Mouse (Mus musculus) hindbrain, embryonic 16.5 days (tissue): ENCODE measurements around the gene Rassf6. TPM values are rescaled to one million over a fixed set of nuclear protein-coding genes. Genes with fewer than 3 reads are reported as not detected.
"Not testable (repeated sequence)": the region's sequence is repeated elsewhere in the genome, so short reads cannot be mapped to it uniquely, and the experiment has no call there.

Experiments used
- ATAC-seq: fragments of 200-750 bp; cut with Nextera tagmentation; 2 replicates; pipeline ENCODE4 v1.8.0; 2017; ENCODE audit warnings: moderate TSS enrichment, moderate library complexity
- H3K27ac ChIP-seq: fragments of 300-500 bp; sonication (generic); 2 replicates; pipeline ENCODE4 v1.5.1; 2014; ENCODE audit warnings: low read depth, mild to moderate bottlenecking, control low read depth, low read length, moderate library complexity
- H3K27me3 ChIP-seq: fragments of 300-500 bp; sonication (generic); replicated peaks from 2 replicates; pipeline ENCODE4 v1.6.1; 2014; ENCODE audit warnings: low read length; ENCODE audit not compliant: control insufficient read depth, insufficient read depth
- H3K36me3 ChIP-seq: fragments of 300-500 bp; sonication (generic); 2 replicates; pipeline ENCODE4 v1.6.1; 2014; ENCODE audit warnings: mild to moderate bottlenecking, low read length, moderate library complexity, mixed read lengths; ENCODE audit not compliant: control insufficient read depth, insufficient read depth
- H3K4me1 ChIP-seq: fragments of 300-500 bp; sonication (generic); 2 replicates; pipeline ENCODE4 v1.6.1; 2014; ENCODE audit warnings: low read depth, low read length; ENCODE audit not compliant: control insufficient read depth, insufficient read depth
- H3K4me2 ChIP-seq: fragments of 300-500 bp; sonication (generic); 2 replicates; pipeline ENCODE4 v1.6.1; 2014; ENCODE audit warnings: mild to moderate bottlenecking, low read length, control low read depth, moderate library complexity
- H3K4me3 ChIP-seq: fragments of 300-500 bp; sonication (generic); 2 replicates; pipeline ENCODE4 v1.5.1; 2014; ENCODE audit warnings: mild to moderate bottlenecking, low read length, control low read depth, moderate library complexity
- H3K9ac ChIP-seq: fragments of 300-500 bp; sonication (generic); 2 replicates; pipeline ENCODE4 v1.6.1; 2014; ENCODE audit warnings: low read depth, mild to moderate bottlenecking, control low read depth, low read length, moderate library complexity
- H3K9me3 ChIP-seq: fragments of 300-500 bp; sonication (generic); 2 replicates; pipeline ENCODE4 v1.6.1; 2014; ENCODE audit warnings: mild to moderate bottlenecking, low read length, moderate library complexity; ENCODE audit not compliant: control insufficient read depth
- WGBS: fragments of 180-500 bp; shearing (Covaris S2); extraction: QIAGEN DNeasy Blood & Tissue Kit; methylation state at CpG from one replicate; pipeline ENCODE4 v1.1.7; 2014; 5-methylcytosine and 5-hydroxymethylcytosine counted together
- polyA plus RNA-seq: library from polyadenylated mRNA; unstranded; fragments of >200 nt; fragmentation: Nextera tagmentation; extraction: Ambion mirVana; gene quantifications from 2 replicates; pipeline ENCODE4 v1.2.1, GENCODE M21; 2015

The Rassf6 gene
- polyA plus RNA-seq, 1 experiment from 2014 or later = 4.1 TPM

DNA sequence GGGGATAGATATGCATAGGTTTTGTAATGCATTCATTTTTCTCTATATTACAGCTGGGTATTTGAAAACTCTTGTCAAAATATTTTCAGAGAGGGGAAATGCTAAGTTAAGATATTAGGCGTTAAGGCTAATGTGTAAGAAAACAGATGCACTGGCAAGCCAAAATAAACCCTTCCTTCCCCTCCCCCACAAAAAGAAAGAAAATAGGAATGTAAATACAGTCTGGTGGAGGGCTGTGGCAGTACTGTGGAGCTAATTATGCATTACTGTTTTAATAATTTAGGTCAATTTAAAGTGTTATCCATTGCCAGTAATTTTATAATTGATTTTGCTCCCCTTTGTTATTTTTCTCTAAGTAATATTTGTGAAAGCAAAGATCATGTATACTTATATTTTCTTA lies 11.9 kb downstream of the Rassf6 start:
- Histone ChIP-seq H3K4me1 (no peaks in the 10 kb centered on the region), H3K4me2 (no peak overlapping the region), H3K36me3 (no peaks in the 10 kb centered on the region), H3K9ac (no peak overlapping the region), H3K4me3 (no peak overlapping the region), H3K27ac (no peak overlapping the region), H3K27me3 (no peaks in the 10 kb centered on the region), H3K9me3 (no peaks in the 10 kb centered on the region)
- no peak for ATAC-seq
- 82% methylated on average over 1 of the region's 1 CpGs for WGBS

- no peak overlapping the region for H3K27ac ChIP-seq
- H3K4me1 ChIP-seq = no peaks in the 10 kb centered on the region
- 76% methylated on average over 3 of the region's 3 CpGs for WGBS
- H3K9ac ChIP-seq = no peak overlapping the region
- 0 out of 2 replicates have a peak, but pooled peaks have one; percentile 48 for ATAC-seq
- no peaks in the 10 kb centered on the region for H3K36me3 ChIP-seq
- H3K27me3 ChIP-seq = no peaks in the 10 kb centered on the region
- no peak overlapping the region for H3K4me2 ChIP-seq
- no peaks in the 10 kb centered on the region for H3K9me3 ChIP-seq
- H3K4me3 ChIP-seq = no peak overlapping the region
Observed at GRCm38 (mm10) chr5:90628011-90628410, 12.4 kb downstream of the Rassf6 start.

DNA sequence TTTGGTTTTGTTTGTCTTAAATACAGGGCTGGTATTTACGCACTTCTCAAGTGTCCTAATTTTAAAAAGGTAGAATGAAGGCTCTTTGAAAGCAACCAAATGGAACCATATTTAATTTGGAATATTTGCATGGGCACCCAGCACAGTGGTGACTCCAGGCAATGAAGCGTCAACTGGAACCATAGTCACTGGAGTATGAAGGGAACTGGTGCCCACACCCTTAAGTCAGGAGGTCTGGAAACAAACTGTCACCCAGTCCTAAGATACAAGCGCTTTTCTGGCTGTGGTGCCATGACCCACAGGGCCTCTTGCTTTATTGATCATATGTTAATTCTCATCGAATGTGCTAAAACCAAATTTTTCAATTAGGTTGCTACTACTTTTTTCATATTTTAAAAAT lies 13.0 kb downstream of the Rassf6 start:
- H3K27ac ChIP-seq = no peak overlapping the region
- ATAC-seq = no peak
- no peak overlapping the region for H3K4me3 ChIP-seq
- H3K9me3 ChIP-seq = no peaks in the 10 kb centered on the region
- no peaks in the 10 kb centered on the region for H3K4me1 ChIP-seq
- no peak overlapping the region for H3K4me2 ChIP-seq
- 87% methylated on average over 4 of the region's 4 CpGs for WGBS
- H3K9ac ChIP-seq = no peak overlapping the region
- H3K27me3 ChIP-seq = no peaks in the 10 kb centered on the region
- H3K36me3 ChIP-seq = no peaks in the 10 kb centered on the region

GRCm38 (mm10) chr5:90624708-90625425 lies 15.6 kb downstream of the Rassf6 start:
- H3K4me2 ChIP-seq = no peak overlapping the region
- WGBS = 76% methylated on average over 18 of the region's 18 CpGs
- no peak overlapping the region for H3K9ac ChIP-seq
- no peaks in the 10 kb centered on the region for H3K36me3 ChIP-seq
- ATAC-seq = no peak
- no peaks in the 10 kb centered on the region for H3K27me3 ChIP-seq
- no peak overlapping the region for H3K4me3 ChIP-seq
- H3K27ac ChIP-seq = no peak overlapping the region
- H3K9me3 ChIP-seq = no peaks in the 10 kb centered on the region
- H3K4me1 ChIP-seq = no peaks in the 10 kb centered on the region

GRCm38 (mm10) chr5:90623209-90623608 lies 17.2 kb downstream of the Rassf6 start:
- Histone ChIP-seq H3K9me3 (no peaks in the 10 kb centered on the region), H3K27ac (no peak overlapping the region), H3K4me2 (no peak overlapping the region), H3K4me3 (no peak overlapping the region), H3K27me3 (no peaks in the 10 kb centered on the region), H3K9ac (no peak overlapping the region), H3K4me1 (no peaks in the 10 kb centered on the region), H3K36me3 (no peaks in the 10 kb centered on the region)
- no peak; the same call in 1 of the 2 replicates for ATAC-seq
- 89% methylated on average over 2 of the region's 2 CpGs for WGBS

- Histone ChIP-seq H3K9me3 (no peaks in the 10 kb centered on the region), H3K4me1 (no peaks in the 10 kb centered on the region), H3K9ac (no peak overlapping the region), H3K4me3 (no peak overlapping the region), H3K27me3 (no peaks in the 10 kb centered on the region), H3K36me3 (no peaks in the 10 kb centered on the region), H3K27ac (no peak overlapping the region), H3K4me2 (no peak overlapping the region)
- no peak for ATAC-seq
- 96% methylated on average over 6 of the region's 6 CpGs for WGBS
Observed at GRCm38 (mm10) chr5:90621726-90622125, 18.7 kb downstream of the Rassf6 start.

DNA sequence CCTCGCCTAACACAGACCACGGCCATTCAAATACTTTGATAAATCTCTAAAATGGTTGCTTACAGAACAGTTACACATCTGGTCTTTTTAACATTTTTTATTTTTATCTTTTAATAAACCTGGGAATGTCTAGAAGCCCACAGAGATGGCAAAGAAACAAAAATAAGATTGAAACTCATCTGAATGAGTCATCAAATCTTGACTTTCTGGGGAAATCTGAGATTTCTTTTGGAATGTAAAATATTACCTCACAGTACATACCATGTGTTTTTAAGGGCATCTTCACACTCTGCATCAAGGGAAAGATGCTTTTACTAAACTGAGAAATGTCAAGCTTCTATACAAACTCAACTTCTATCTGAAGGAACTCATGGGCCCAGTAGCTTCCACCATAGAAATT lies 19.1 kb downstream of the Rassf6 start:
- no peak overlapping the region for H3K4me3 ChIP-seq
- WGBS = 94% methylated on average over 2 of the region's 2 CpGs
- H3K4me1 ChIP-seq = no peaks in the 10 kb centered on the region
- H3K27me3 ChIP-seq = no peaks in the 10 kb centered on the region
- no peaks in the 10 kb centered on the region for H3K36me3 ChIP-seq
- H3K4me2 ChIP-seq = no peak overlapping the region
- no peak overlapping the region for H3K27ac ChIP-seq
- no peaks in the 10 kb centered on the region for H3K9me3 ChIP-seq
- ATAC-seq = no peak
- no peak overlapping the region for H3K9ac ChIP-seq

DNA sequence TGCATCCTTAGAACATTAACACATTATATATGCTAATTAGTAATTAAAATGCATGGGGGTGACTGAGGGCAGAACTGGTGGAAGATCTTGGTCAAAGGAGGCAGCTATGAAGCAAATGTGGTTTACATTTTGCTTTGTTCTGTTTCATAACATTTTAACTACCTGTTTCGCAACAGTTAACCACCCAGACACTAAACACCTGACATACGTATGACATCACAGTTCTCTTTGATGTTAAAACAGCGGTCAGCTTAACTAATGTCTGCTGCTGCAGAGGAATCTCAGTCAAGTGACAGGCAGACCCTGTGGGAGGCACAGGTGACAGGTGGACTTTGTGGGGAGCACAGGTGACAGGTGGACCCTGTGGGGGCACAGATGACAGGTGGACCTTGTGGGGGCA lies 22.6 kb downstream of the Rassf6 start:
- no peaks in the 10 kb centered on the region for H3K36me3 ChIP-seq
- no peak overlapping the region for H3K4me2 ChIP-seq
- no peak for ATAC-seq
- H3K9ac ChIP-seq = no peak overlapping the region
- H3K9me3 ChIP-seq = no peaks in the 10 kb centered on the region
- H3K27me3 ChIP-seq = no peaks in the 10 kb centered on the region
- no peak overlapping the region for H3K4me3 ChIP-seq
- 87% methylated on average over 3 of the region's 3 CpGs for WGBS
- no peak overlapping the region for H3K27ac ChIP-seq
- H3K4me1 ChIP-seq = no peaks in the 10 kb centered on the region

GRCm38 (mm10) chr5:90612751-90613150 lies 27.7 kb downstream of the Rassf6 start:
- H3K4me1 ChIP-seq, H3K27ac ChIP-seq, H3K4me3 ChIP-seq, H3K9ac ChIP-seq, H3K27me3 ChIP-seq, ATAC-seq, H3K9me3 ChIP-seq, H3K4me2 ChIP-seq, H3K36me3 ChIP-seq: not testable (repeated sequence)
- WGBS = 95% methylated on average over 1 of the region's 1 CpGs
